Mouse (Mus musculus) NIH3T3 (cell line): ENCODE results near the gene Hpcal4.

Source experiments
- DNase-seq: peaks from one replicate; pipeline ENCODE4 v3.0.0-alpha.2; 2012; ENCODE audit warnings: low read depth

Hpcal4 gene

GRCm38 (mm10) chr4:123237386-123238266 is 54.6 kb downstream of the Hpcal4 start:
- no peak for DNase-seq

- DNase-seq: no peak
Observed at GRCm38 (mm10) chr4:123239361-123240203, 56.6 kb downstream of the Hpcal4 start.
